Mouse (Mus musculus) olfactory bulb, adult 2 months (tissue): Measurements from ENCODE around the gene Gm28372.

Experiments
- CTCF ChIP-seq: fragments of 200-500 bp; IDR thresholded peaks from 2 replicates; pipeline ENCODE4 v1.5.1; 2012; ENCODE audit warnings: low read depth, mild to moderate bottlenecking, low read length, moderate library complexity; ENCODE audit not compliant: insufficient read depth
- POLR2A ChIP-seq: fragments of 200-500 bp; IDR thresholded peaks from 2 replicates; pipeline ENCODE4 v1.6.1; 2012; ENCODE audit warnings: mild to moderate bottlenecking, low read depth, low read length, moderate library complexity; ENCODE audit not compliant: insufficient read depth

DNA sequence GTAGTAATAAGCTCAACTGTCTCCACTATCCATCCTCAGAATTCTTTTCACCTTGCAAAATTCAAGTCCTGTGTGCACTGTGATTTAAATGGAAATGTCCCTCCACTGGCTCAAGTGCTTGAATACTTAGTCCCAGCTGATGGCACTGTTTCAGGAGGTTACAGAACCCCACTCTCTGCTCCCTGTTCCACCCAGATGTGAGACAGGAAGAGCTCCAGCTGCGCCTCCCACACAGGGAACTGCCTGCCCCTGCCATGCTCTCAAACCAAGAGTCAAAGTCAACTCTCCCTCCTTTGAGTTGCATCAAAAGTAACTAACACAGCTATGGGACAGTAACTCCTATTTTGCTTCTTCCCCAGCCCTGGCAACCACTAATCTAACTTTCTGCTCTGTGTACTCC, 18.8 kb upstream of the Gm28372 start:
- no peak for TF ChIP-seq CTCF
- TF ChIP-seq POLR2A, result no peak
